Comparison of ENCODE assay signal across 18 mouse cellular contexts in the genomic region with DNA sequence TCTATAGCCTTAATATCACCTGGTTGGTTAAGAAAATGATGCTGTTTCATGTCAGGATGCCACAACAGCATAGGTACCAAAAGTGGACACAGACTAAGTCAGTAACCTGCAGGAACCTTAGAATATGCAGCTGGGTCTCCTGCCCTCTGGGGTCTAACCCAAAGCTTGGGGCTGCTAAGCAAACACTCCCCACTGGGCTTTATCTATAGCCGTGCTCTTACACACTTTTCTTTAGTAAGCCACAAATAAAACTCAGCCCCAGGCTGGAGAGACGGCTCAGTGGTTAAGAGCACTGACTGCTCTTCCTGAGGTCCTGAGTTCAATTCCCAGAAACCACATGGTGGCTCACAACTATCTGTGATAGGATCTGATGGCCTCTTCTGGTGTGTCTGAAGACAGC. TPM values are rescaled to one million over a fixed set of nuclear protein-coding genes. Genes with fewer than 3 reads are reported as not detected.
A peak's percentile ranks its signal among the peaks of the same experiment; 100 is the strongest.
DNase-seq lines count a peak whose midpoint lies in the region; ATAC-seq and TF ChIP-seq lines count a peak whose summit lies in the region.
"Had no signal": no experiment of that assay in that cellular context is flagged by ENCODE, and none has a peak within 500 bp of the region (broad histone marks: within the 10 kb centered on the region; RNA-seq: fewer than 3 reads in every experiment).

No protein-coding gene starts in this region.

- H3K27me3 ChIP-seq in hindbrain, embryonic 14.5 days (ENCODE audit: control insufficient read depth, insufficient read depth, low read length) = no peaks in the 10 kb centered on the region
- H3K27me3 ChIP-seq in hindbrain, embryonic 16.5 days (replicated peaks; ENCODE audit: control insufficient read depth, insufficient read depth, low read length) = no peaks in the 10 kb centered on the region
- no peaks in the 10 kb centered on the region for H3K27me3 ChIP-seq in midbrain, embryonic 11.5 days (ENCODE audit: control insufficient read depth, insufficient read depth, low read length)
- no peaks in the 10 kb centered on the region for H3K27me3 ChIP-seq in midbrain, embryonic 16.5 days (ENCODE audit: control insufficient read depth, insufficient read depth, low read depth, low read length)
- no peaks in the 10 kb centered on the region for H3K27me3 ChIP-seq in hindbrain, postnatal 0 days (ENCODE audit: insufficient read depth, low read length)
- H3K27me3 ChIP-seq in liver, embryonic 15.5 days = no peaks in the 10 kb centered on the region
- H3K27me3 ChIP-seq: forebrain, embryonic 13.5 days had no signal

- H3K9me3 ChIP-seq in hindbrain, embryonic 14.5 days (ENCODE audit: control insufficient read depth, low read length) = no peaks in the 10 kb centered on the region
- H3K9me3 ChIP-seq in hindbrain, embryonic 16.5 days (ENCODE audit: control insufficient read depth, low read length) = no peaks in the 10 kb centered on the region
- no peaks in the 10 kb centered on the region for H3K9me3 ChIP-seq in midbrain, embryonic 11.5 days (ENCODE audit: control insufficient read depth, low read length)
- H3K9me3 ChIP-seq in midbrain, embryonic 16.5 days (replicated peaks; ENCODE audit: control insufficient read depth, low read length, poor library complexity, severe bottlenecking) = no peaks in the 10 kb centered on the region
- H3K9me3 ChIP-seq in hindbrain, postnatal 0 days (ENCODE audit: low read length) = no peaks in the 10 kb centered on the region
- no peaks in the 10 kb centered on the region for H3K9me3 ChIP-seq in liver, embryonic 15.5 days (replicated peaks)
- H3K9me3 ChIP-seq: embryonic facial prominence, embryonic 10.5 days; forebrain, embryonic 13.5 days had no signal

- H3K36me3 ChIP-seq in hindbrain, embryonic 14.5 days (replicated peaks; ENCODE audit: control insufficient read depth, insufficient read depth) = peaks cover 15% of the 10 kb centered on the region
- no peaks in the 10 kb centered on the region for H3K36me3 ChIP-seq in hindbrain, embryonic 16.5 days (ENCODE audit: control insufficient read depth, insufficient read depth, low read length)
- H3K36me3 ChIP-seq in midbrain, embryonic 11.5 days (ENCODE audit: control insufficient read depth, insufficient read depth, low read length) = no peaks in the 10 kb centered on the region; the same call in 1 of the 2 replicates
- peaks cover 6% of the 10 kb centered on the region for H3K36me3 ChIP-seq in midbrain, embryonic 16.5 days (ENCODE audit: control insufficient read depth, insufficient read depth, low read length)
- H3K36me3 ChIP-seq in hindbrain, postnatal 0 days (ENCODE audit: insufficient read depth, low read length) = peaks cover 5% of the 10 kb centered on the region
- H3K36me3 ChIP-seq in liver, embryonic 15.5 days (replicated peaks) = peaks cover 4% of the 10 kb centered on the region; the same call in 1 of the 2 replicates

- DNase-seq in hindbrain, embryonic 14.5 days (ENCODE audit: low spot score) = no peak
- peak; percentile 80 for DNase-seq in midbrain, embryonic 11.5 days (ENCODE audit: low spot score, missing footprints)
- DNase-seq in hindbrain, postnatal 0 days (ENCODE audit: low spot score) = no peak
- no peak for DNase-seq in retina, postnatal 1 day
- no peak for DNase-seq in lung, postnatal 4 days
- DNase-seq: adrenal gland, adult 8-10 months; adrenal gland, postnatal 36 days; cerebellum, adult 2 months; cerebellum, postnatal 10 days; forebrain, postnatal 0 days; gastrocnemius, postnatal 25 days; heart, postnatal 10 days; heart, postnatal 4 days had no signal

- no peak overlapping the region for H3K4me3 ChIP-seq in hindbrain, embryonic 14.5 days (replicated peaks; ENCODE audit: low read length)
- no peak overlapping the region for H3K4me3 ChIP-seq in hindbrain, embryonic 16.5 days (ENCODE audit: low read length)
- no peak overlapping the region for H3K4me3 ChIP-seq in midbrain, embryonic 11.5 days (ENCODE audit: low read depth, low read length)
- H3K4me3 ChIP-seq in midbrain, embryonic 16.5 days (ENCODE audit: low read depth, low read length) = no peak overlapping the region
- H3K4me3 ChIP-seq in hindbrain, postnatal 0 days (ENCODE audit: low read length) = no peak overlapping the region
- no peak overlapping the region for H3K4me3 ChIP-seq in liver, embryonic 15.5 days (replicated peaks)

- peaks cover 21% of the 10 kb centered on the region for H3K4me1 ChIP-seq in hindbrain, embryonic 14.5 days (replicated peaks; ENCODE audit: control insufficient read depth, insufficient read depth, low read length)
- H3K4me1 ChIP-seq in hindbrain, embryonic 16.5 days (ENCODE audit: control insufficient read depth, insufficient read depth, low read depth, low read length) = peaks cover 12% of the 10 kb centered on the region
- peaks cover 11% of the 10 kb centered on the region for H3K4me1 ChIP-seq in midbrain, embryonic 11.5 days (ENCODE audit: control insufficient read depth, insufficient read depth, low read length)
- H3K4me1 ChIP-seq in midbrain, embryonic 16.5 days (ENCODE audit: control insufficient read depth, insufficient read depth, low read length) = peaks cover 19% of the 10 kb centered on the region
- H3K4me1 ChIP-seq in hindbrain, postnatal 0 days (ENCODE audit: insufficient read depth, low read length) = no peaks in the 10 kb centered on the region
- peaks cover 20% of the 10 kb centered on the region for H3K4me1 ChIP-seq in liver, embryonic 15.5 days (replicated peaks)

- H3K9ac ChIP-seq in hindbrain, embryonic 14.5 days = peak overlapping the region; percentile 84; the same call in 1 of the 2 replicates
- no peak overlapping the region for H3K9ac ChIP-seq in hindbrain, embryonic 16.5 days (ENCODE audit: low read depth, low read length)
- no peak overlapping the region for H3K9ac ChIP-seq in midbrain, embryonic 11.5 days (ENCODE audit: low read length)
- H3K9ac ChIP-seq in midbrain, embryonic 16.5 days (ENCODE audit: low read depth, low read length) = no peak overlapping the region
- peak overlapping the region; percentile 67; the same call in 1 of the 2 replicates for H3K9ac ChIP-seq in hindbrain, postnatal 0 days (replicated peaks; ENCODE audit: low read length)
- H3K9ac ChIP-seq in liver, embryonic 15.5 days = no peak overlapping the region

- no peak overlapping the region for H3K27ac ChIP-seq in hindbrain, embryonic 14.5 days
- no peak overlapping the region for H3K27ac ChIP-seq in hindbrain, embryonic 16.5 days (ENCODE audit: low read depth, low read length)
- H3K27ac ChIP-seq in midbrain, embryonic 11.5 days (ENCODE audit: low read depth, low read length) = no peak overlapping the region
- no peak overlapping the region for H3K27ac ChIP-seq in midbrain, embryonic 16.5 days (ENCODE audit: low read length)
- peak overlapping the region; percentile 86; the same call in 1 of the 2 replicates for H3K27ac ChIP-seq in hindbrain, postnatal 0 days
- H3K27ac ChIP-seq in liver, embryonic 15.5 days (replicated peaks) = peak overlapping the region; percentile 76; the same call in 1 of the 2 replicates

- WGBS in hindbrain, embryonic 14.5 days = 62% methylated on average over 2 of the region's 2 CpGs
- WGBS in hindbrain, embryonic 16.5 days = 62% methylated on average over 2 of the region's 2 CpGs
- 77% methylated on average over 2 of the region's 2 CpGs for WGBS in midbrain, embryonic 11.5 days
- WGBS in midbrain, embryonic 16.5 days = 69% methylated on average over 2 of the region's 2 CpGs
- WGBS in hindbrain, postnatal 0 days = 81% methylated on average over 2 of the region's 2 CpGs
- WGBS in liver, embryonic 15.5 days (ENCODE audit: insufficient replicate concordance) = 43% methylated on average over 2 of the region's 2 CpGs

- TF ChIP-seq CTCF in hindbrain, postnatal 0 days (IDR thresholded peaks at IDR 0.05; ENCODE audit: low read depth) = no peak

- ATAC-seq in hindbrain, embryonic 14.5 days (ENCODE audit: low FRiP score) = no peak
- no peak for ATAC-seq in hindbrain, embryonic 16.5 days
- no peak for ATAC-seq in midbrain, embryonic 11.5 days (ENCODE audit: low FRiP score)
- no peak for ATAC-seq in midbrain, embryonic 16.5 days
- no peak for ATAC-seq in hindbrain, postnatal 0 days
- ATAC-seq in liver, embryonic 15.5 days (ENCODE audit: insufficient read depth) = no peak

- 0 out of 2 replicates have a peak overlapping the region, but pooled peaks have one; percentile 71 for H3K4me2 ChIP-seq in hindbrain, embryonic 14.5 days (replicated peaks)
- H3K4me2 ChIP-seq in hindbrain, embryonic 16.5 days (ENCODE audit: low read length) = no peak overlapping the region
- no peak overlapping the region for H3K4me2 ChIP-seq in midbrain, embryonic 11.5 days
- H3K4me2 ChIP-seq in midbrain, embryonic 16.5 days (ENCODE audit: low read length) = no peak overlapping the region
- no peak overlapping the region for H3K4me2 ChIP-seq in hindbrain, postnatal 0 days (ENCODE audit: low read depth, low read length)
- H3K4me2 ChIP-seq in liver, embryonic 15.5 days = no peak overlapping the region

RNA-seq across cellular contexts. Expression of a gene that starts 1.0 kb away (rescaled TPM):
- 53.3 and 59.6 TPM in 2 replicates for polyA plus RNA-seq in hindbrain, embryonic 14.5 days (2014; fragmentation: Nextera tagmentation; extraction: Ambion mirVana)
- 46.6 and 48.4 TPM in 2 replicates for polyA plus RNA-seq in hindbrain, embryonic 16.5 days (2015; fragmentation: Nextera tagmentation; extraction: Ambion mirVana)
- 58.3 and 63.9 TPM in 2 replicates for polyA plus RNA-seq in midbrain, embryonic 11.5 days (2014; fragmentation: Nextera tagmentation; extraction: Ambion mirVana)
- polyA plus RNA-seq in midbrain, embryonic 16.5 days (2015; fragmentation: Nextera tagmentation; extraction: Ambion mirVana) = 52.0 and 52.3 TPM in 2 replicates
- 20.7 and 28.4 TPM in 2 replicates for total RNA-seq in hindbrain, postnatal 0 days (2014; rRNA removed)
- polyA plus RNA-seq in hindbrain, postnatal 0 days (2015; fragmentation: Nextera tagmentation; extraction: Ambion mirVana) = 35.8 and 42.0 TPM in 2 replicates
- polyA plus RNA-seq in liver, embryonic 15.5 days (2015; fragmentation: Nextera tagmentation; extraction: Ambion mirVana) = 11.7 and 12.1 TPM in 2 replicates

RNA-seq across cellular contexts. Expression of a gene that starts 20.0 kb away (rescaled TPM):
- 21.8 and 23.8 TPM in 2 replicates for polyA plus RNA-seq in hindbrain, embryonic 14.5 days (2014; fragmentation: Nextera tagmentation; extraction: Ambion mirVana)
- 22.1 and 22.4 TPM in 2 replicates for polyA plus RNA-seq in hindbrain, embryonic 16.5 days (2015; fragmentation: Nextera tagmentation; extraction: Ambion mirVana)
- 16.1 and 16.8 TPM in 2 replicates for polyA plus RNA-seq in midbrain, embryonic 11.5 days (2014; fragmentation: Nextera tagmentation; extraction: Ambion mirVana)
- 24.5 and 26.4 TPM in 2 replicates for polyA plus RNA-seq in midbrain, embryonic 16.5 days (2015; fragmentation: Nextera tagmentation; extraction: Ambion mirVana)
- 18.0 TPM in 2 replicates for total RNA-seq in hindbrain, postnatal 0 days (2014; rRNA removed)
- 15.6 and 16.6 TPM in 2 replicates for polyA plus RNA-seq in hindbrain, postnatal 0 days (2015; fragmentation: Nextera tagmentation; extraction: Ambion mirVana)
- polyA plus RNA-seq in liver, embryonic 15.5 days (2015; fragmentation: Nextera tagmentation; extraction: Ambion mirVana) = 14.5 and 18.0 TPM in 2 replicates

RNA-seq across cellular contexts. Expression of a gene that starts 20.2 kb away (rescaled TPM):
- polyA plus RNA-seq in hindbrain, embryonic 14.5 days (2014; fragmentation: Nextera tagmentation; extraction: Ambion mirVana) = 38.1 and 40.3 TPM in 2 replicates
- polyA plus RNA-seq in hindbrain, embryonic 16.5 days (2015; fragmentation: Nextera tagmentation; extraction: Ambion mirVana) = 36.2 and 41.4 TPM in 2 replicates
- 60.6 and 67.3 TPM in 2 replicates for polyA plus RNA-seq in midbrain, embryonic 11.5 days (2014; fragmentation: Nextera tagmentation; extraction: Ambion mirVana)
- 37.8 TPM in 2 replicates for polyA plus RNA-seq in midbrain, embryonic 16.5 days (2015; fragmentation: Nextera tagmentation; extraction: Ambion mirVana)
- 15.1 and 16.6 TPM in 2 replicates for total RNA-seq in hindbrain, postnatal 0 days (2014; rRNA removed)
- 34.6 and 35.7 TPM in 2 replicates for polyA plus RNA-seq in hindbrain, postnatal 0 days (2015; fragmentation: Nextera tagmentation; extraction: Ambion mirVana)
- polyA plus RNA-seq in liver, embryonic 15.5 days (2015; fragmentation: Nextera tagmentation; extraction: Ambion mirVana) = 10.9 and 11.6 TPM in 2 replicates

RNA-seq across cellular contexts. Expression of a gene that starts 31.1 kb away (rescaled TPM):
- polyA plus RNA-seq in hindbrain, embryonic 14.5 days (2014; fragmentation: Nextera tagmentation; extraction: Ambion mirVana) = 67.6 and 68.4 TPM in 2 replicates
- 69.0 and 74.0 TPM in 2 replicates for polyA plus RNA-seq in hindbrain, embryonic 16.5 days (2015; fragmentation: Nextera tagmentation; extraction: Ambion mirVana)
- polyA plus RNA-seq in midbrain, embryonic 11.5 days (2014; fragmentation: Nextera tagmentation; extraction: Ambion mirVana) = 59.3 and 63.3 TPM in 2 replicates
- polyA plus RNA-seq in midbrain, embryonic 16.5 days (2015; fragmentation: Nextera tagmentation; extraction: Ambion mirVana) = 60.2 and 62.7 TPM in 2 replicates
- total RNA-seq in hindbrain, postnatal 0 days (2014; rRNA removed) = 47.7 and 58.2 TPM in 2 replicates
- 60.2 and 64.2 TPM in 2 replicates for polyA plus RNA-seq in hindbrain, postnatal 0 days (2015; fragmentation: Nextera tagmentation; extraction: Ambion mirVana)
- polyA plus RNA-seq in liver, embryonic 15.5 days (2015; fragmentation: Nextera tagmentation; extraction: Ambion mirVana) = 26.3 and 26.6 TPM in 2 replicates

RNA-seq across cellular contexts. Expression of a gene that starts 31.9 kb away (rescaled TPM):
- polyA plus RNA-seq in hindbrain, embryonic 14.5 days (2014; fragmentation: Nextera tagmentation; extraction: Ambion mirVana) = 57.5 and 63.4 TPM in 2 replicates
- polyA plus RNA-seq in hindbrain, embryonic 16.5 days (2015; fragmentation: Nextera tagmentation; extraction: Ambion mirVana) = 40.8 and 57.9 TPM in 2 replicates
- polyA plus RNA-seq in midbrain, embryonic 11.5 days (2014; fragmentation: Nextera tagmentation; extraction: Ambion mirVana) = 66.4 and 70.4 TPM in 2 replicates
- polyA plus RNA-seq in midbrain, embryonic 16.5 days (2015; fragmentation: Nextera tagmentation; extraction: Ambion mirVana) = 55.9 and 56.0 TPM in 2 replicates
- total RNA-seq in hindbrain, postnatal 0 days (2014; rRNA removed) = 44.9 and 47.4 TPM in 2 replicates
- 34.4 and 36.2 TPM in 2 replicates for polyA plus RNA-seq in hindbrain, postnatal 0 days (2015; fragmentation: Nextera tagmentation; extraction: Ambion mirVana)
- 11.1 and 12.3 TPM in 2 replicates for polyA plus RNA-seq in liver, embryonic 15.5 days (2015; fragmentation: Nextera tagmentation; extraction: Ambion mirVana)

Comparison
In these comparisons a context has a peak if more than half of its experiments do, and no peak if none do; other contexts are left out.
1. H3K27ac ChIP-seq: peak in hindbrain, postnatal 0 days (single experiment) and liver, embryonic 15.5 days (single experiment); none in hindbrain, embryonic 14.5 days (single experiment), hindbrain, embryonic 16.5 days (single experiment), midbrain, embryonic 11.5 days (single experiment) and midbrain, embryonic 16.5 days (single experiment).
2. H3K9ac ChIP-seq: peak in hindbrain, embryonic 14.5 days (single experiment) and hindbrain, postnatal 0 days (single experiment); none in hindbrain, embryonic 16.5 days (single experiment), midbrain, embryonic 11.5 days (single experiment), midbrain, embryonic 16.5 days (single experiment) and liver, embryonic 15.5 days (single experiment).